Mouse (Mus musculus) heart, embryonic 11.5 days (tissue): ENCODE results near the gene BC035044. TPM values are rescaled to one million over a fixed set of nuclear protein-coding genes. Genes with fewer than 3 reads are reported as not detected.
A peak's percentile ranks its signal among the peaks of the same experiment; 100 is the strongest.
"Not testable (repeated sequence)": the region's sequence is repeated elsewhere in the genome, so short reads cannot be mapped to it uniquely, and the experiment has no call there.

Experiments
- ATAC-seq: fragments of 200-750 bp; cut with Nextera tagmentation; replicated peaks from 2 replicates; pipeline ENCODE4 v1.8.0; 2017; ENCODE audit warnings: moderate library complexity; ENCODE audit not compliant: insufficient number of reproducible peaks, low FRiP score, low TSS enrichment
- H3K27ac ChIP-seq: fragments of 300-500 bp; sonication (generic); 2 replicates; pipeline ENCODE4 v1.5.1; 2014; ENCODE audit warnings: mild to moderate bottlenecking, low read depth, low read length
- H3K27me3 ChIP-seq: fragments of 300-500 bp; sonication (generic); 2 replicates; pipeline ENCODE4 v1.6.1; 2014; ENCODE audit warnings: mild to moderate bottlenecking, low read length, mixed read lengths; ENCODE audit not compliant: control insufficient read depth, insufficient read depth
- H3K36me3 ChIP-seq: fragments of 300-500 bp; sonication (generic); 2 replicates; pipeline ENCODE4 v1.6.1; 2014; ENCODE audit warnings: mild to moderate bottlenecking, low read length, moderate library complexity, mixed read lengths; ENCODE audit not compliant: control insufficient read depth, insufficient read depth
- H3K4me1 ChIP-seq: fragments of 300-500 bp; sonication (generic); 2 replicates; pipeline ENCODE4 v1.6.1; 2014; ENCODE audit warnings: low read length; ENCODE audit not compliant: control insufficient read depth, insufficient read depth
- H3K4me2 ChIP-seq: fragments of 300-500 bp; sonication (generic); 2 replicates; pipeline ENCODE4 v1.6.1; 2014; ENCODE audit warnings: mild to moderate bottlenecking, moderate library complexity
- H3K4me3 ChIP-seq: fragments of 300-500 bp; sonication (generic); 2 replicates; pipeline ENCODE4 v1.5.1; 2014; ENCODE audit warnings: low read depth, low read length
- H3K9ac ChIP-seq: fragments of 300-500 bp; sonication (generic); 2 replicates; pipeline ENCODE4 v1.6.1; 2014; ENCODE audit warnings: mild to moderate bottlenecking, low read depth, low read length, moderate library complexity
- H3K9me3 ChIP-seq: fragments of 300-500 bp; sonication (generic); replicated peaks from 2 replicates; pipeline ENCODE4 v1.6.1; 2016; ENCODE audit warnings: low read length; ENCODE audit not compliant: control insufficient read depth
- WGBS: fragments of 180-500 bp; shearing (Covaris S2); extraction: QIAGEN DNeasy Blood & Tissue Kit; methylation state at CpG from one replicate; pipeline ENCODE4 v1.1.7; 2014; ENCODE audit not compliant: insufficient replicate concordance; 5-methylcytosine and 5-hydroxymethylcytosine counted together
- polyA plus RNA-seq: library from polyadenylated mRNA; unstranded; fragments of >200 nt; fragmentation: Nextera tagmentation; extraction: Ambion mirVana; gene quantifications from 2 replicates; pipeline ENCODE4 v1.2.1, GENCODE M21; 2014

Gene BC035044
- polyA plus RNA-seq, 1 experiment from 2014 or later, result 0.69 TPM

- Histone ChIP-seq H3K4me1 (no peaks in the 10 kb centered on the region), H3K36me3 (no peaks in the 10 kb centered on the region), H3K27ac (no peak overlapping the region), H3K9ac (no peak overlapping the region), H3K4me2 (no peak overlapping the region), H3K9me3 (no peaks in the 10 kb centered on the region), H3K4me3 (no peak overlapping the region), H3K27me3 (no peaks in the 10 kb centered on the region)
- WGBS, result 85% methylated on average over 3 of the region's 3 CpGs
- no peak for ATAC-seq
These were observed 4.6 kb upstream of the BC035044 start for GRCm38 (mm10) chr6:128895404-128896001.

- H3K9ac ChIP-seq, result no peak overlapping the region
- WGBS, result 72% methylated on average over 5 of the region's 5 CpGs
- no peaks in the 10 kb centered on the region for H3K9me3 ChIP-seq
- H3K4me1 ChIP-seq, result no peaks in the 10 kb centered on the region
- H3K4me3 ChIP-seq, result no peak overlapping the region
- ATAC-seq, result no peak
- no peaks in the 10 kb centered on the region for H3K36me3 ChIP-seq
- no peak overlapping the region for H3K27ac ChIP-seq
- H3K4me2 ChIP-seq, result no peak overlapping the region
- H3K27me3 ChIP-seq, result no peaks in the 10 kb centered on the region
These were observed 2.1 kb downstream of the BC035044 start for GRCm38 (mm10) chr6:128888834-128889233.

GRCm38 (mm10) chr6:128887091-128887790 is 3.7 kb downstream of the BC035044 start, which contains the start of gene Clec2i:
Gene Clec2i, plus strand, starts transcription at chr6:128887588.
- WGBS, result 71% methylated on average over 5 of the region's 6 CpGs

GRCm38 (mm10) chr6:128871910-128872610 is 18.9 kb downstream of the BC035044 start:
- Histone ChIP-seq H3K4me3 (no peak overlapping the region), H3K9me3 (no peaks in the 10 kb centered on the region), H3K4me1 (no peaks in the 10 kb centered on the region), H3K4me2 (no peak overlapping the region), H3K36me3 (no peaks in the 10 kb centered on the region), H3K27ac (no peak overlapping the region), H3K27me3 (no peaks in the 10 kb centered on the region), H3K9ac (no peak overlapping the region)
- 73% methylated on average over 1 of the region's 1 CpGs for WGBS
- no peak for ATAC-seq

More at GRCm38 (mm10) chr6:128887091-128887790, 3.7 kb downstream of the BC035044 start, which contains the start of gene Clec2i:
- H3K4me3 ChIP-seq, ATAC-seq, H3K27ac ChIP-seq, H3K4me1 ChIP-seq, H3K9me3 ChIP-seq, H3K36me3 ChIP-seq, H3K27me3 ChIP-seq, H3K4me2 ChIP-seq, H3K9ac ChIP-seq: not testable (repeated sequence)

GRCm38 (mm10) chr6:128868861-128869260 is 22.1 kb downstream of the BC035044 start:
- WGBS, result 11% methylated on average over 3 of the region's 3 CpGs
- ATAC-seq, result no peak
- no peak overlapping the region for H3K9ac ChIP-seq
- H3K4me1 ChIP-seq, result no peaks in the 10 kb centered on the region
- H3K36me3 ChIP-seq, result no peaks in the 10 kb centered on the region
- H3K4me3 ChIP-seq, result no peak overlapping the region
- no peaks in the 10 kb centered on the region for H3K27me3 ChIP-seq
- H3K27ac ChIP-seq, result no peak overlapping the region
- no peak overlapping the region for H3K4me2 ChIP-seq
- no peaks in the 10 kb centered on the region for H3K9me3 ChIP-seq

GRCm38 (mm10) chr6:128857976-128858375 is 33.0 kb downstream of the BC035044 start:
- Histone ChIP-seq H3K4me1 (no peaks in the 10 kb centered on the region), H3K27ac (no peak overlapping the region), H3K27me3 (no peaks in the 10 kb centered on the region), H3K36me3 (no peaks in the 10 kb centered on the region), H3K9ac (no peak overlapping the region), H3K4me3 (no peak overlapping the region), H3K9me3 (no peaks in the 10 kb centered on the region), H3K4me2 (no peak overlapping the region)
- 83% methylated on average over 2 of the region's 2 CpGs for WGBS
- ATAC-seq, result no peak

- no peaks in the 10 kb centered on the region for H3K9me3 ChIP-seq
- no peak overlapping the region for H3K27ac ChIP-seq
- ATAC-seq, result 0 out of 2 replicates have a peak, but pooled peaks have one; percentile 46
- H3K9ac ChIP-seq, result no peak overlapping the region
- no peaks in the 10 kb centered on the region for H3K36me3 ChIP-seq
- H3K4me1 ChIP-seq, result no peaks in the 10 kb centered on the region
- H3K4me2 ChIP-seq, result no peak overlapping the region
- H3K27me3 ChIP-seq, result no peaks in the 10 kb centered on the region
- WGBS, result 68% methylated on average over 5 of the region's 5 CpGs
- no peak overlapping the region for H3K4me3 ChIP-seq
These were observed 34.7 kb downstream of the BC035044 start for GRCm38 (mm10) chr6:128856250-128856649.

GRCm38 (mm10) chr6:128855477-128855876 is 35.4 kb downstream of the BC035044 start:
- Histone ChIP-seq H3K9ac (no peak overlapping the region), H3K9me3 (no peaks in the 10 kb centered on the region), H3K4me3 (no peak overlapping the region), H3K27ac (no peak overlapping the region), H3K4me1 (no peaks in the 10 kb centered on the region), H3K27me3 (no peaks in the 10 kb centered on the region), H3K36me3 (no peaks in the 10 kb centered on the region), H3K4me2 (no peak overlapping the region)
- WGBS, result 52% methylated on average over 1 of the region's 1 CpGs
- no peak for ATAC-seq
